Mouse (Mus musculus): ENCODE results near the gene Kit.

DNA sequence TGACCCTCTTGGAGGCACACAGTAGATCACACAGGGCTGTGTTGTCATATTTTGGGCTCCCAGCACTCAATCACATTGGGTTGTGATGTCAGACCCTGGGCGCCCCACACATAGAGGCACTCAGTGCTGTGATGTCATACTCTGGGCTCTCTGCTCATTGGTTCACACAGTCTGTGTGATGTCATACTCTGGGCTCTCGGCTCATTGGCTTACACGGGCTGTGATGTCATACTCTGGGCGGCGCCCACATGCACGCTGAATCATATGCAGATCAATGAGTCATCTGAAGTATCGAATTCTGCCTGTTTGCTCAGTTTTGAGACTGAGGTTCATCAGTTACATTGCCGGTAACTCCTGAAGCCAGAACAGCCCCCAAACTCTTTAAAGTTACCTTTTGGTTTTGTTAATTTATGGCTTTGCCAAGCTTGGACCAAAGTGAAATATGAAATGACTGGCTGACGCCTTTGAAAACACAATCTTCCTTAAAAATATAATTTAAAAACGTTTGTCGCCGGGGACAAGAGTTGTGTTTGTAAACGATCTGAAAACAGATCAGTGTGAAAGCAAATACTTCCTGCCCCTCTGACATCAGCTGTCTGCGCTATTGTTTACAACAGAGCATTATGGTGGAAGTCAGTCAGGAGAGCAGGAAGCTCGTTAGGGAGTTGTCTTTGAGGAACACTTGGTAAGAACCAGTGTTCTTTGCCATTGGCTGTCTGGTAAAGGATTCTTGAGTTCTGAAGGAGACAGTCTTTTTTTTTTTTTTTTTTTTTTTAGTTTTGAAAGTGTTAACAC lies 15.0 kb downstream of the Kit start:
- no peak for TF ChIP-seq POLR2A (IDR thresholded peaks at IDR 0.05; ENCODE audit: borderline replicate concordance, low read depth, low read length)
- TF ChIP-seq CTCF (IDR thresholded peaks at IDR 0.05; ENCODE audit: low read depth, low read length), result no peak

All from bone marrow macrophage, adult 2 months (primary cell).